ENCODE assay signal across 8 mouse cellular contexts in the genomic region with DNA sequence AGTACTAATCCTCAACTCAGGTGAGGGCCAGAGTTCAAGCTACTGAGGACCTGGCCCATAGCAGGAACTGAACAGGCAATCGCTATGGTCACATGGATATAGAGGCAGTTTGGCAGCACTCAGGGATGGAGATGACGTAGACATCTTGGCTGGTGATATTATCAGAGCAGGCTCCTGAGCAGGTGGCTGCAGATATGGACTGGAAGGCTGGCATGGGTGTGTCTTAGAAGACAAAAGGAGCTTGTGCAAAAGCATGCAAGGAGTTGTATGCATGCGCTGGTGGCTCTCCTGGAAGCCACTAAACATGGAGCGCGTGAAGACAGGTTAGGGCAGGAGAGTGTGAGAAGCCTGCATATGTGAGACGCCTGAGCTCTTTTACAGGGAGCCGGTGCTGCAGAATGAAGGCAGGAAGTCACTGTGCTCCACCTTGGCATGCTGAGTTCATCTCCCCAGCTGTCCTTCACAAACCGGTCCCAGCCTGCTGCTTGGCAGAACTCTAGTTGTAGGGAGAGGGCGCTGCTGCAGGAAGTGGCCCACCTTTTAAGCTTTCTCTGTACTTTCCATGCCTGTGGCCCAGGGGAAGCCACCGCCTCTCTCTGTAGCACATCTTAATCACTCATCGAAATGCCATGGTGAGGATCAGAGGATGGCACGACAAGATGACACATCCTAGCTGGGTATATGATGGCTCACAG. TPM values are rescaled to one million over a fixed set of nuclear protein-coding genes. Genes with fewer than 3 reads are reported as not detected.
A peak's percentile ranks its signal among the peaks of the same experiment; 100 is the strongest.
DNase-seq lines count a peak whose midpoint lies in the region; ATAC-seq and TF ChIP-seq lines count a peak whose summit lies in the region.
"Had no signal": no experiment of that assay in that cellular context is flagged by ENCODE, and none has a peak within 500 bp of the region (broad histone marks: within the 10 kb centered on the region; RNA-seq: fewer than 3 reads in every experiment).

No protein-coding gene starts in this region.

- no peaks in the 10 kb centered on the region for H3K9me3 ChIP-seq in stomach, postnatal 0 days (ENCODE audit: control insufficient read depth, low read length)
- H3K9me3 ChIP-seq: heart, embryonic 15.5 days had no signal

- 0 out of 2 replicates have a peak, but pooled peaks cover 3% of the 10 kb centered on the region for H3K4me1 ChIP-seq in stomach, postnatal 0 days (replicated peaks; ENCODE audit: control insufficient read depth, insufficient read depth)

- H3K4me2 ChIP-seq in stomach, postnatal 0 days (replicated peaks; ENCODE audit: low read depth) = no peak overlapping the region
- H3K4me2 ChIP-seq: heart, embryonic 15.5 days had no signal

- H3K9ac ChIP-seq in stomach, postnatal 0 days (ENCODE audit: low read length) = no peak overlapping the region; the same call in 1 of the 2 replicates
- H3K9ac ChIP-seq: heart, embryonic 15.5 days had no signal

- H3K27me3 ChIP-seq in stomach, postnatal 0 days (ENCODE audit: control insufficient read depth, insufficient read depth, low read length) = no peaks in the 10 kb centered on the region
- H3K27me3 ChIP-seq: heart, embryonic 15.5 days had no signal

- H3K4me3 ChIP-seq in left cerebral cortex, adult 2 months = no peak overlapping the region
- no peak overlapping the region for H3K4me3 ChIP-seq in stomach, postnatal 0 days (ENCODE audit: low read depth, low read length)
- H3K4me3 ChIP-seq: heart, embryonic 15.5 days had no signal

- H3K36me3 ChIP-seq in stomach, postnatal 0 days (ENCODE audit: control insufficient read depth, insufficient read depth, low read length) = no peaks in the 10 kb centered on the region
- H3K36me3 ChIP-seq: heart, embryonic 15.5 days had no signal

- TF ChIP-seq EP300 in stomach, postnatal 0 days (optimal IDR thresholded peaks at IDR 0.05) = no peak

- peak; percentile 19 for ATAC-seq in activated CD4-positive, CD25-positive, alpha-beta regulatory T cell, adult 4 months
- ATAC-seq in stomach, postnatal 0 days (ENCODE audit: low FRiP score, low TSS enrichment) = peak; percentile 11; the same call in 1 of the 2 replicates

- WGBS in stomach, postnatal 0 days = 51% methylated on average over 12 of the region's 12 CpGs

- intact Hi-C loops in left cerebral cortex, postnatal 4 days (cut with DNase I) = loop anchor here (2.0 to 10.0 kb wide), 3 partner anchors 75 to 579 kb away; no protein-coding TSS in a partner anchor
- intact Hi-C loops in left cerebral cortex, adult 2 months (cut with DNase I) = loop anchor here (10.0 kb wide), 2 partner anchors 429 to 629 kb away; no protein-coding TSS in a partner anchor

- TF ChIP-seq CTCF in left cerebral cortex, adult 2 months (IDR thresholded peaks at IDR 0.05) = no peak
- TF ChIP-seq CTCF in stomach, postnatal 0 days (IDR thresholded peaks at IDR 0.05; ENCODE audit: low read depth) = peak; percentile 51

- no peak overlapping the region for H3K27ac ChIP-seq in left cerebral cortex, adult 2 months
- peak overlapping the region; percentile 65 for H3K27ac ChIP-seq in stomach, postnatal 0 days (replicated peaks)
- H3K27ac ChIP-seq: heart, embryonic 15.5 days had no signal

- peak; percentile 40 for DNase-seq in left cerebral cortex, postnatal 4 days
- DNase-seq in left cerebral cortex, adult 2 months (ENCODE audit: extremely low spot score in 1 of 2, low spot score in 2 of 2) = no peak
- peak; percentile 71 to 73 for DNase-seq in cerebellum, postnatal 25 days
- peak; percentile 58 for DNase-seq in stomach, postnatal 0 days (ENCODE audit: low spot score)
- DNase-seq in retina, postnatal 1 day = no peak
- no peak for DNase-seq in frontal cortex, adult 2 months (ENCODE audit: extremely low spot score in 1 of 2, low spot score in 1 of 2)

RNA-seq across cellular contexts. Expression of gene Zmiz1, which starts 4.8 kb away (rescaled TPM):
- 100 to 1,000 TPM; 149 to 152 TPM for total RNA-seq in left cerebral cortex, postnatal 4 days (2021)
- 100 to 1,000 TPM; 106 to 107 TPM for total RNA-seq in left cerebral cortex, adult 2 months (2021)
- polyA plus RNA-seq in activated CD4-positive, CD25-positive, alpha-beta regulatory T cell, adult 4 months (2017; shearing (Covaris generic)) = 10 to 100 TPM; 23.8 to 27.9 TPM
- polyA plus RNA-seq in stomach, postnatal 0 days (2015; fragmentation: Nextera tagmentation; extraction: Ambion mirVana) = 13.0 and 13.8 TPM in 2 replicates
- 39.1 and 45.9 TPM in 2 replicates for polyA plus RNA-seq in frontal cortex, adult 2 months (2012; rRNA removed)

Comparison
In these comparisons a context has a peak if more than half of its experiments do, and no peak if none do; other contexts are left out.
1. DNase-seq: peak in left cerebral cortex, postnatal 4 days (single experiment), cerebellum, postnatal 25 days (2 of 2) and stomach, postnatal 0 days (single experiment); none in left cerebral cortex, adult 2 months (0 of 2), retina, postnatal 1 day (single experiment) and frontal cortex, adult 2 months (0 of 2).